Mouse (Mus musculus) thymus, adult 2 months (tissue): Measurements from ENCODE around the gene Npnt. TPM values are rescaled to one million over a fixed set of nuclear protein-coding genes. Genes with fewer than 3 reads are reported as not detected.

Source experiments
- DNase-seq: peaks from one replicate; pipeline ENCODE4 v3.0.0; 2021
- H3K27ac ChIP-seq: fragments of 200-500 bp; 2 replicates; pipeline ENCODE4 v1.5.1; 2012; ENCODE audit warnings: low read length, control low read depth; ENCODE audit not compliant: control insufficient read depth, insufficient read depth
- H3K27me3 ChIP-seq: fragments of 200-500 bp; 2 replicates; pipeline ENCODE4 v1.6.1; 2012; ENCODE audit warnings: mild to moderate bottlenecking, low read length, moderate library complexity, mixed read lengths; ENCODE audit not compliant: control insufficient read depth, insufficient read depth
- H3K36me3 ChIP-seq: fragments of 200-500 bp; 2 replicates; pipeline ENCODE4 v1.6.1; 2012; ENCODE audit warnings: mild to moderate bottlenecking, low read length, moderate library complexity; ENCODE audit not compliant: control insufficient read depth, insufficient read depth
- H3K4me1 ChIP-seq: fragments of 200-500 bp; replicated peaks from 2 replicates; pipeline ENCODE4 v1.6.1; 2012; ENCODE audit warnings: low read length; ENCODE audit not compliant: control insufficient read depth, insufficient read depth
- H3K4me3 ChIP-seq: fragments of 200-500 bp; 2 replicates; pipeline ENCODE4 v1.5.1; 2012; ENCODE audit warnings: mild to moderate bottlenecking, low read length, control low read depth, moderate library complexity; ENCODE audit not compliant: control insufficient read depth, insufficient read depth
- CTCF ChIP-seq: fragments of 200-500 bp; IDR thresholded peaks from 2 replicates; pipeline ENCODE4 v1.5.1; 2012; ENCODE audit warnings: mild to moderate bottlenecking, control low read depth, low read length, moderate library complexity, borderline replicate concordance; ENCODE audit not compliant: control insufficient read depth, poor library complexity, insufficient read depth; ENCODE audit errors: extremely low read depth
- POLR2A ChIP-seq: fragments of 200-500 bp; IDR thresholded peaks from 2 replicates; pipeline ENCODE4 v1.6.1; 2012; ENCODE audit warnings: mild to moderate bottlenecking, low read length, control low read depth, moderate library complexity; ENCODE audit not compliant: control insufficient read depth, poor library complexity, insufficient read depth; ENCODE audit errors: extremely low read depth
- WGBS: fragments of 180-500 bp; shearing (Covaris S2); methylation state at CpG from one replicate; pipeline ENCODE4 v1.1.7; 2018; 5-methylcytosine and 5-hydroxymethylcytosine counted together
- polyA plus RNA-seq: library from polyadenylated mRNA; depleted of rRNA; stranded (reverse); fragments of >200 nt; gene quantifications from 2 replicates; pipeline ENCODE4 v1.2.3, GENCODE M21; 2012

Gene Npnt
- polyA plus RNA-seq, 1 experiment, result 10.5 TPM

DNA sequence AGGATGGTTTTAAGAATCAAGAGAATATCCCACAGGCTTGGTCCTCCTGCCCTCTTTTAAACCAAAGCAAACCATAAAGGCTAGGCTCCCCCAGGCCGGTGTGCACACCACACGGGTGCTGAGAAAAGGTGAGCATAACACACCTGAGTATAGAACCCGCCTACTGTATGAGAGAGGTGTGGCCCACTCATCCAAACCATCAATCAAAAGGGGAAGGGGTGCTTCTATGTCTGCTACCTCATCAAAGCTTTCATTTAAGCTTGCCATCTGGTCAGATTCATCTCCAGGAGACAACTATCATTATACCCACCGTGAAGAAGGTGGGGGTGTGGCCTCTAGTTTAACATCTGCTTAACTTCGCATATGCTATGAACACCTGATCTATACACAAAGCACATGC, 52.7 kb downstream of the Npnt start:
- no peak for TF ChIP-seq CTCF
- no peak for TF ChIP-seq POLR2A
- whole genome bisulfite sequencing, result 94% methylated on average over 5 of the region's 5 CpGs
- no peaks in the 10 kb centered on the region for H3K36me3 ChIP-seq
- H3K27me3 ChIP-seq, result no peaks in the 10 kb centered on the region
- H3K27ac ChIP-seq, result no peak overlapping the region
- H3K4me1 ChIP-seq, result no peaks in the 10 kb centered on the region
- DNase-seq, result no peak
- no peak overlapping the region for H3K4me3 ChIP-seq

DNA sequence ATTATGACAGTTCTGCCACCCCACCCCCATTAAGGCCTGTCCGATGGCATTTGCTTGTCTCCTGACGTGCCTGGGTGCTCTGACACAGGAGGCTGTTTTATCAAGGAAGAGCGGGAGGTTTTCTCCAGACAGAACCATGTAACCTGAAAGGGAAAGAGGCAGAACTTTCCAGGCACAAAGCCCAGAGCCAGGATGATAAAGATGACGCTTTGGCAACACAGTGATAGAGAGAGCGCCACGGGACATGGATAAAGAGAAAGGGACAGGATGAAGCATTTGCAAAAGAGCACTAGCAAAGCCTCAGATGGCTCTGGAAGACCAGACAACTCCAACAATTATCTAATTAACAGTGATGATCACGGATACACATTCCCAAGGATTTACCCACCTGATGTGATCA, 56.0 kb downstream of the Npnt start:
- WGBS, result 98% methylated on average over 7 of the region's 7 CpGs
- TF ChIP-seq CTCF (no peak), POLR2A (no peak)
- Histone ChIP-seq H3K36me3 (no peaks in the 10 kb centered on the region), H3K27me3 (no peaks in the 10 kb centered on the region), H3K27ac (no peak overlapping the region), H3K4me3 (no peak overlapping the region), H3K4me1 (no peaks in the 10 kb centered on the region)
- no peak for DNase-seq

DNA sequence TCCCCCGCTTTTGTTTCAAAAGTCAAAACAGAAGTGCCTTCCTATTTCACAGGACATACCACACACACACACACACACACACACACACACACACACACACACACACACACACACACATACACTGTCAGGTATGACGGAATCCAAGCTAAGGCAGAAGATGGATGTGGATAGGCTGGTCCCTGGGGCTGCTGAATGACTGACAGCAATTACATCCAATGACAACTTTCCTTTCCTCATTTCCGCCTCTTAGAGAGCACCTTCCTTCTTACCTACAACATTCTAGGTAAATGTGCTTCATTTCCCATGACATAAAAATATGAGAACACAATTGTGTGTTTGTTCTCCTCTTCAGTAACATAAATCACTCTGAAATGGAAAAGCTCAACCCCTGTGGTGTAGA, 56.4 kb downstream of the Npnt start:
- no peaks in the 10 kb centered on the region for H3K36me3 ChIP-seq
- no peak overlapping the region for H3K27ac ChIP-seq
- H3K27me3 ChIP-seq, result no peaks in the 10 kb centered on the region
- H3K4me3 ChIP-seq, result no peak overlapping the region
- 91% methylated on average over 3 of the region's 3 CpGs for WGBS
- TF ChIP-seq POLR2A (no peak), CTCF (no peak)
- DNase-seq, result no peak
- H3K4me1 ChIP-seq, result no peaks in the 10 kb centered on the region

DNA sequence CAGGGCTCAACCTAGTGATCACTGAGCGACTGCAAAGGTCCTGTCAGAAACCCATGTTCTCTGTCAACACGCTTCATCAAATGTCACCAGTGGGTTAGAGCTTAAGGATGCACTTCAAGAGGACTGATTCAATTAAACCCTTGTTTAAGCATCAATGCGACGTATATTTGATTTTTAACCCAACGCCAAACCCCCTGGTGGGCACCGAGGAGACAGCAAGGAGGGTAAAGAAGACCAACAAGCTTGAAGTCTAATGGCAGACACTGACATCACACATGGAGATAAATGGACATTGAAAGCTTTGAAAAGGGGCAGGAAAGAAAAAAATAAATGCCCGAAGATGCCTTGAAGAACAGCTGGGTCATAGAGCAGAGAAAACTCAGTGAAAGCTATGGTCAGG, 57.0 kb downstream of the Npnt start:
- Histone ChIP-seq H3K4me3 (no peak overlapping the region), H3K27ac (no peak overlapping the region), H3K36me3 (no peaks in the 10 kb centered on the region), H3K27me3 (no peaks in the 10 kb centered on the region), H3K4me1 (no peaks in the 10 kb centered on the region)
- no peak for DNase-seq
- 91% methylated on average over 7 of the region's 7 CpGs for WGBS
- TF ChIP-seq POLR2A, result no peak
- no peak for TF ChIP-seq CTCF

DNA sequence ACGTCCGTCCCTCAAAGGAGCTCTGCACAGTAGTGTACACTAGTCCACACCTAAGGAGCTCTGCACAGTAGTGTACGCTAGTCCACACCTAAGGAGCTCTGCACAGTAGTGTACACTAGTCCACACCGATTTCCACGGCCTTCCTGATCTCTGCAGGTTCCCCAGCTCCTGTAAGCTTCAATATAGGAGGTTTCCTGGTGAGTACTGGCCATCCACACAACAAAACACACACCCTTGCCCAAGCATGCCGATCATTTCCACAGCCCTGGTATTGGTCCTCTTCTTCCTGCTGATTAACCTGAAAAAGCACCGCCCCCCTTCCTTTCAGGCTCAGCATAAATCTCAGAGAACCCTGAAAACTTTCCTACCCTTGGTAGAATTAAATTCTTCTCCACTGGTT, 57.6 kb downstream of the Npnt start:
- H3K36me3 ChIP-seq, result no peaks in the 10 kb centered on the region
- no peak for DNase-seq
- no peaks in the 10 kb centered on the region for H3K4me1 ChIP-seq
- no peaks in the 10 kb centered on the region for H3K27me3 ChIP-seq
- no peak overlapping the region for H3K27ac ChIP-seq
- TF ChIP-seq POLR2A, result no peak
- no peak for TF ChIP-seq CTCF
- WGBS, result 90% methylated on average over 7 of the region's 7 CpGs
- no peak overlapping the region for H3K4me3 ChIP-seq

DNA sequence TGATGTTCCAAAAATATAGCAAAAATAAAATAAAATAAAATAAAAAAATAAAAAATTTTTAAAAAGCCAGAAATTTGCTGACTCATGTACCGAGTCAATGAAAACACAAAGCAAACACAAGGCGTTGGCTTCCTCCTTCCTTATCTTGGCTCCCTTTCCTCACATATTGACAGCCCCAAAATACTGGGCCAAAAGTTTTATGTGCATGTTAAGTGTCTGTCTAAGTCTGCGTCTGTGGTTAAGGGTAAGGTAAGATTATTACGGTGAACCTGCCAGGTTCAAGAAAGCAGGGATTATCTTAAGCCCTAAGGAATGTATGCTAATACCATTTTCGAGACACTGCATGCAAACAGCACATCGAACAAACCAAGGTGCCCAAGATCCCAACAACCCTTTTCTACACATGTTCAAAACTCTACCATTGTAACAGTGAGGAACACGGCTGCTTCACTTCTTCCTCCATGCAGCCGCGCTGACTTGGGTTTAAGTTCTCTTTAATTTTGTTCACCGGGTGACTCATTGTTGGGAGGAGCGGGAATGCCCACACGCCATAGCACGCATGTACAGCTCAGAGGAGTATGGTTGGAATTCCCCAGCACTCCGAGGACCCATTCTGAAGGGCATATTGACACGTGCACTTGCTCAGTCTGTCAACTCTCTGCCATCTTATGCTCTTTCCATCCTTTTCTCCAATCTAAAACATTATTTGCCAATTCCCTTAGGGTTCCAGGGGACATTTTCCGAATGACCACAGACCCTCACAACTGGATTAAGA, 62.8 kb downstream of the Npnt start:
- Histone ChIP-seq H3K4me1 (no peaks in the 10 kb centered on the region), H3K4me3 (no peak overlapping the region), H3K27ac (no peak overlapping the region), H3K27me3 (no peaks in the 10 kb centered on the region), H3K36me3 (no peaks in the 10 kb centered on the region)
- DNase-seq, result no peak
- TF ChIP-seq POLR2A (no peak), CTCF (no peak)
- 74% methylated on average over 16 of the region's 16 CpGs for WGBS

DNA sequence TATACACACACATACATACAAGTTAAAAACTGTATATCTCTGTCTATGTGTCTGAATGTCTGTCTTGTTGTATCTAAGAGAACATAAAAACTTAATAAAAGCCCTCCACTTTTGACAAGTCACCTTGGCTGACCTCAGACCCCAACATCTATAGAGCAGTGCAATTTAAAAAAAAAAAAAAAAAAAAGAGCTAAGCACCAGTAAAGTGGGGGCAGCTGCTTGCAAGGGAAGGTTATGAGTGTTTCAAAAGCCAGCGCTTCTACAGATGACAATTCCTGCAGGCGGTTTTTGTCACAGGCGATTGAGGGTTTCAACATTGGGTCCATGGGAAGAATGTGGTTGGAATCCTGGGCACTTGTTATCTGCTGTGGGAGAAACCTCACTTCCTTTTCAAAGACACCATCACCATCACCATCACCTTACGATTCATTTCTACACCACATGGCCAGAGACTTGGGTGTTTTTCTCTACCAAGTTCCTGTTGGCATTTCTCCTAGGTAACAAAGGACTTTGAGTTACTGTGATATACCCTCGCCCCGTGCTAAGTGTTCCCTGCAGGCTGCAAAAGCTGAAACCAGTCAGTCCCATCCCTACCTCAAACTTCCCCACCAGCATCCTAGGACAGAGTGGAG, 63.6 kb downstream of the Npnt start:
- 14% methylated on average over 6 of the region's 6 CpGs for WGBS
- no peaks in the 10 kb centered on the region for H3K27me3 ChIP-seq

More for the DNA sequence above, 63.6 kb downstream of the Npnt start:
- Histone ChIP-seq H3K4me1 (no peaks in the 10 kb centered on the region), H3K36me3 (no peaks in the 10 kb centered on the region), H3K27ac (no peak overlapping the region), H3K4me3 (no peak overlapping the region)
- DNase-seq, result no peak
- TF ChIP-seq POLR2A (no peak), CTCF (no peak)
